Mouse (Mus musculus) heart, embryonic 11.5 days (tissue): Measurements from ENCODE around the gene Tulp1. TPM values are rescaled to one million over a fixed set of nuclear protein-coding genes. Genes with fewer than 3 reads are reported as not detected.

ENCODE experiments used
- ATAC-seq: fragments of 200-750 bp; cut with Nextera tagmentation; replicated peaks from 2 replicates; pipeline ENCODE4 v1.8.0; 2017; ENCODE audit warnings: moderate library complexity; ENCODE audit not compliant: insufficient number of reproducible peaks, low FRiP score, low TSS enrichment
- H3K27ac ChIP-seq: fragments of 300-500 bp; sonication (generic); 2 replicates; pipeline ENCODE4 v1.5.1; 2014; ENCODE audit warnings: mild to moderate bottlenecking, low read depth, low read length
- H3K27me3 ChIP-seq: fragments of 300-500 bp; sonication (generic); 2 replicates; pipeline ENCODE4 v1.6.1; 2014; ENCODE audit warnings: mild to moderate bottlenecking, low read length, mixed read lengths; ENCODE audit not compliant: control insufficient read depth, insufficient read depth
- H3K36me3 ChIP-seq: fragments of 300-500 bp; sonication (generic); 2 replicates; pipeline ENCODE4 v1.6.1; 2014; ENCODE audit warnings: mild to moderate bottlenecking, low read length, moderate library complexity, mixed read lengths; ENCODE audit not compliant: control insufficient read depth, insufficient read depth
- H3K4me1 ChIP-seq: fragments of 300-500 bp; sonication (generic); 2 replicates; pipeline ENCODE4 v1.6.1; 2014; ENCODE audit warnings: low read length; ENCODE audit not compliant: control insufficient read depth, insufficient read depth
- H3K4me2 ChIP-seq: fragments of 300-500 bp; sonication (generic); 2 replicates; pipeline ENCODE4 v1.6.1; 2014; ENCODE audit warnings: mild to moderate bottlenecking, moderate library complexity
- H3K4me3 ChIP-seq: fragments of 300-500 bp; sonication (generic); 2 replicates; pipeline ENCODE4 v1.5.1; 2014; ENCODE audit warnings: low read depth, low read length
- H3K9ac ChIP-seq: fragments of 300-500 bp; sonication (generic); 2 replicates; pipeline ENCODE4 v1.6.1; 2014; ENCODE audit warnings: mild to moderate bottlenecking, low read depth, low read length, moderate library complexity
- H3K9me3 ChIP-seq: fragments of 300-500 bp; sonication (generic); replicated peaks from 2 replicates; pipeline ENCODE4 v1.6.1; 2016; ENCODE audit warnings: low read length; ENCODE audit not compliant: control insufficient read depth
- WGBS: fragments of 180-500 bp; shearing (Covaris S2); extraction: QIAGEN DNeasy Blood & Tissue Kit; methylation state at CpG from one replicate; pipeline ENCODE4 v1.1.7; 2014; ENCODE audit not compliant: insufficient replicate concordance; 5-methylcytosine and 5-hydroxymethylcytosine counted together
- polyA plus RNA-seq: library from polyadenylated mRNA; unstranded; fragments of >200 nt; fragmentation: Nextera tagmentation; extraction: Ambion mirVana; gene quantifications from 2 replicates; pipeline ENCODE4 v1.2.1, GENCODE M21; 2014

The Tulp1 gene
- polyA plus RNA-seq, 1 experiment from 2014 or later, result 2.9 TPM

GRCm38 (mm10) chr17:28349901-28350465 is 15.0 kb downstream of the Tulp1 start:
- WGBS, result under 1% methylated on average over 45 of the region's 54 CpGs
- Histone ChIP-seq H3K4me3 (peak overlapping the region; percentile 86), H3K4me1 (peaks cover 42% of the 10 kb centered on the region), H3K27ac (peak overlapping the region; percentile 90), H3K9me3 (no peaks in the 10 kb centered on the region), H3K27me3 (peaks cover 21% of the 10 kb centered on the region), H3K36me3 (no peaks in the 10 kb centered on the region), H3K9ac (peak overlapping the region; percentile 95), H3K4me2 (peak overlapping the region; percentile 96)
- ATAC-seq, result peak; percentile 43

- Histone ChIP-seq H3K36me3 (no peaks in the 10 kb centered on the region), H3K27ac (peak overlapping the region; percentile 90; the same call in 1 of the 2 replicates), H3K4me1 (peaks cover 48% of the 10 kb centered on the region), H3K27me3 (peaks cover 21% of the 10 kb centered on the region), H3K4me2 (peak overlapping the region; percentile 96), H3K9me3 (no peaks in the 10 kb centered on the region), H3K9ac (peak overlapping the region; percentile 95), H3K4me3 (peak overlapping the region; percentile 86)
- WGBS, result 13% methylated on average over 12 of the region's 13 CpGs
- ATAC-seq, result no peak
Observed at GRCm38 (mm10) chr17:28349264-28349880, 15.7 kb downstream of the Tulp1 start.

GRCm38 (mm10) chr17:28348211-28348610 is 16.8 kb downstream of the Tulp1 start:
- peak overlapping the region; percentile 96 for H3K4me2 ChIP-seq
- 53% methylated on average over 6 of the region's 6 CpGs for WGBS
- ATAC-seq, result no peak
- H3K4me1 ChIP-seq, result peaks cover 59% of the 10 kb centered on the region
- H3K27me3 ChIP-seq, result peaks cover 19% of the 10 kb centered on the region
- H3K4me3 ChIP-seq, result peak overlapping the region; percentile 86; the same call in 1 of the 2 replicates
- H3K27ac ChIP-seq, result no peak overlapping the region
- peak overlapping the region; percentile 60 for H3K9ac ChIP-seq
- no peaks in the 10 kb centered on the region for H3K9me3 ChIP-seq
- no peaks in the 10 kb centered on the region for H3K36me3 ChIP-seq

- 81% methylated on average over 10 of the region's 10 CpGs for WGBS
- Histone ChIP-seq H3K27ac (no peak overlapping the region), H3K9ac (no peak overlapping the region), H3K36me3 (no peaks in the 10 kb centered on the region), H3K4me2 (no peak overlapping the region), H3K4me1 (peaks cover 61% of the 10 kb centered on the region), H3K9me3 (no peaks in the 10 kb centered on the region), H3K4me3 (no peak overlapping the region), H3K27me3 (peaks cover 10% of the 10 kb centered on the region)
- ATAC-seq, result no peak
Observed at GRCm38 (mm10) chr17:28347327-28347726, 17.7 kb downstream of the Tulp1 start.

GRCm38 (mm10) chr17:28345882-28346281 is 19.1 kb downstream of the Tulp1 start:
- Histone ChIP-seq H3K9me3 (no peaks in the 10 kb centered on the region), H3K36me3 (no peaks in the 10 kb centered on the region), H3K4me3 (peak overlapping the region; percentile 2; the same call in 1 of the 2 replicates), H3K9ac (peak overlapping the region; percentile 59), H3K4me1 (peaks cover 66% of the 10 kb centered on the region), H3K27me3 (no peaks in the 10 kb centered on the region), H3K4me2 (peak overlapping the region; percentile 54), H3K27ac (peak overlapping the region; percentile 92)
- ATAC-seq, result no peak
- 10% methylated on average over 10 of the region's 10 CpGs for WGBS

GRCm38 (mm10) chr17:28345271-28345721 is 19.7 kb downstream of the Tulp1 start:
- Histone ChIP-seq H3K36me3 (no peaks in the 10 kb centered on the region), H3K4me1 (peaks cover 72% of the 10 kb centered on the region), H3K27ac (peak overlapping the region; percentile 92), H3K4me2 (peak overlapping the region; percentile 54), H3K9me3 (no peaks in the 10 kb centered on the region), H3K9ac (peak overlapping the region; percentile 59), H3K4me3 (peak overlapping the region; percentile 2; the same call in 1 of the 2 replicates), H3K27me3 (no peaks in the 10 kb centered on the region)
- 5% methylated on average over 8 of the region's 8 CpGs for WGBS
- no peak for ATAC-seq

- H3K27ac ChIP-seq, result peak overlapping the region; percentile 92
- no peaks in the 10 kb centered on the region for H3K27me3 ChIP-seq
- 42% methylated on average over 3 of the region's 3 CpGs for WGBS
- peak overlapping the region; percentile 54 for H3K4me2 ChIP-seq
- no peaks in the 10 kb centered on the region for H3K9me3 ChIP-seq
- ATAC-seq, result no peak
- H3K4me1 ChIP-seq, result peaks cover 74% of the 10 kb centered on the region
- H3K9ac ChIP-seq, result peak overlapping the region; percentile 59; the same call in 1 of the 2 replicates
- H3K36me3 ChIP-seq, result peaks cover 2% of the 10 kb centered on the region; the same call in 1 of the 2 replicates
- no peak overlapping the region for H3K4me3 ChIP-seq
Observed at GRCm38 (mm10) chr17:28344670-28345069, 20.4 kb downstream of the Tulp1 start.

- peak overlapping the region; percentile 92 for H3K27ac ChIP-seq
- H3K9ac ChIP-seq, result peak overlapping the region; percentile 58
- H3K27me3 ChIP-seq, result no peaks in the 10 kb centered on the region
- peaks cover 68% of the 10 kb centered on the region for H3K4me1 ChIP-seq
- no peaks in the 10 kb centered on the region for H3K9me3 ChIP-seq
- H3K36me3 ChIP-seq, result peaks cover 3% of the 10 kb centered on the region; the same call in 1 of the 2 replicates
- H3K4me3 ChIP-seq, result no peak overlapping the region
- 17% methylated on average over 4 of the region's 4 CpGs for WGBS
- peak overlapping the region; percentile 54 for H3K4me2 ChIP-seq
- ATAC-seq, result peak; percentile 36; the same call in 1 of the 2 replicates
Observed at GRCm38 (mm10) chr17:28344050-28344607, 20.9 kb downstream of the Tulp1 start.
